Mouse (Mus musculus) spleen, postnatal 4 days (tissue): ENCODE data around the gene Rccd1.

ENCODE experiments used
- DNase-seq, 2 experiments: peaks; one replicate each; pipeline ENCODE4 v3.0.0; 2022; ENCODE audit warnings: low spot score in 2 of 2

Rccd1 gene

DNA sequence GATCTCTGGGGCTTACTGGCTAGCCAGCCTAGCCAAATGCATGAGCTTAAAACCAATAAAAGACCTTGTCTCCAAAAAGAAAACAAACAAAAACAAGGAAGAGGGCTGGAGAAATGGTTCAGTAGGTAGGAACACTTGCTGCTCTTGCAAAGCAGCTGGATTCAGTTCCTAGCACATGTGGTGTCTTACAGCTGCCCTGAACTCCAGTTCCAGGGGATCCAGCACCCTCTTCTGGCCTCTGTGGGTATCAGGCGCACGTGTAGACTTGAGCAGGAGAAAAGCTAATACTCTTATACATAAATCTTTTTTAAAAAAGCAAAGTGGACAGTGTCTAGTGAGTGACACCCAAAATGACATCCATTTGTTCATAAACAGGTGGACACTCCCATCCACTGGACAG lies 22.7 kb downstream of the Rccd1 start:
- no peak for DNase-seq

DNA sequence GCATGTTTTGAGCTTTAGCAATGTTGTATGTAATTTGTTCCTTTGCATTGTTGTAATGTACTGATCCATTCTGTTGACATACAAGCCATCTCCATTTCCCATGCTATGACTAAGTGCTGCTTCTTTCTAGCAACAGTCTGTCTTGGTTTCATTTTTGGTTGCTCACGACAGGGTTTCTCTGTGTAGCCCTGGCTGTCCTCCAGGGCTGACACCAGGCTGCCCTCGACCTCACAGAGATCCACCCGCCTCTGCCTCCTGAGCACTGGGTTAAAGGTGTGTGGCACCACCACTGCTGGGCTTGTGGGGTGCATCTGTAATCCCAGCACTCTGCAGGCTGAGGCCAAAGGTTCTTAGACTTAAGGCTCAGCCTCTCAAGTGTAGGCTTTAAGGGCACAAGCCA lies 24.7 kb downstream of the Rccd1 start:
- no peak for DNase-seq

DNA sequence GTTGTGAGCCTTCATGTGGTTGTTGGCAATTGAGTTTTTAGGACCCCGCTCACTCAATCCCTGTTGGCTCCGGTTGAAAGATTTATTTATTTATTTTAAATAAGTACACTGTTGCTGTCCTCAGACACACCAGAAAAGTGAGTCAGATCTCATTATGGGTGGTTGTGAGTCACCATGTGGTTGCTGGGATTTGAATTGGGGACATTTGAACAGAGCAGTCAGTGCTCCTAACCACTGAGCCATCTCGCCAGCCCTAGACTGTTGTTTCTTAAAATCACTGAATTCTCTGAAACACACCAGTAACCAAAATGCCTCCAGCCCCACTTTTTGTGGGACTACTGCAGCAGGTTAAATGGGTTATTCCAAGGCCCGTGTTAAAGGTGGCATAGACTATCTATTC lies 25.5 kb downstream of the Rccd1 start:
- no peak for DNase-seq

DNA sequence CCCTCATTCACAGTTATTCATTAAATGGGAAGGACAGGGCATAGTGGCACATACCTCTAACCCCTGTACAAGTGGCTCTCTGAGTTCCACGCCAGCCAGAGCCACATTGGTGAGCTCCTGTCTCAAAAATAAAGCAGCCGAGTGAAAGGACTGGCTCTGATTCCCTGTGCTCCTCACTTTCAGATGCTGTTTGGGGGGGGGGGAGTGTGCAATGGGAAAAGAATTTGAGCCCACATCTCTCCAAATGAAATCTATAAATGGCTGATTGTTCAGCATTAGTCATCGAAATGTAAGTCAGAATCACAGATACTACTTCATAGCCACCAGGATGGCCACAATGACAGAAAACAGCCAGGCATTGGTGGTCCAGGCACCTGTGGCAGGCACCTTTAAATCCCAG lies 27.2 kb downstream of the Rccd1 start:
- DNase-seq: no peak

DNA sequence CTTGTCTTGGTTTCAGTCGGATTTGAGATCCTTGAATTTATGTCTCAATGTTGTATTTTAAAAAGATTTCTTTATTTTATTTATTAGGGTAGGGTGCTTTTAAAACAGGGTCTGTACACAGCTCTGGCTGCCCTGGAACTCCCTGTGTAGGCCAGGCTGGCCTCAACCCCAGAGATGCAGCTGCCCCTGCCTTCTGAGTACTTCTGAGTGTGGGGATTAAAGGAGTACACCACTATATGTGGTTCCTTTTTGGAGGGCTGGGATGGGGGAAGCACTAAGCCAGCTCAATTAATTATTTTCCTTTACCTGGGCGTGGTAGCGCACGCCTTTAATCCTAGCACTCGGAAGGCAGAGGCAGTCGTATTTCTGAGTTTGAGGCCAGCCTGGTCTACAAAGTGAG lies 27.8 kb downstream of the Rccd1 start:
- DNase-seq: no peak

DNA sequence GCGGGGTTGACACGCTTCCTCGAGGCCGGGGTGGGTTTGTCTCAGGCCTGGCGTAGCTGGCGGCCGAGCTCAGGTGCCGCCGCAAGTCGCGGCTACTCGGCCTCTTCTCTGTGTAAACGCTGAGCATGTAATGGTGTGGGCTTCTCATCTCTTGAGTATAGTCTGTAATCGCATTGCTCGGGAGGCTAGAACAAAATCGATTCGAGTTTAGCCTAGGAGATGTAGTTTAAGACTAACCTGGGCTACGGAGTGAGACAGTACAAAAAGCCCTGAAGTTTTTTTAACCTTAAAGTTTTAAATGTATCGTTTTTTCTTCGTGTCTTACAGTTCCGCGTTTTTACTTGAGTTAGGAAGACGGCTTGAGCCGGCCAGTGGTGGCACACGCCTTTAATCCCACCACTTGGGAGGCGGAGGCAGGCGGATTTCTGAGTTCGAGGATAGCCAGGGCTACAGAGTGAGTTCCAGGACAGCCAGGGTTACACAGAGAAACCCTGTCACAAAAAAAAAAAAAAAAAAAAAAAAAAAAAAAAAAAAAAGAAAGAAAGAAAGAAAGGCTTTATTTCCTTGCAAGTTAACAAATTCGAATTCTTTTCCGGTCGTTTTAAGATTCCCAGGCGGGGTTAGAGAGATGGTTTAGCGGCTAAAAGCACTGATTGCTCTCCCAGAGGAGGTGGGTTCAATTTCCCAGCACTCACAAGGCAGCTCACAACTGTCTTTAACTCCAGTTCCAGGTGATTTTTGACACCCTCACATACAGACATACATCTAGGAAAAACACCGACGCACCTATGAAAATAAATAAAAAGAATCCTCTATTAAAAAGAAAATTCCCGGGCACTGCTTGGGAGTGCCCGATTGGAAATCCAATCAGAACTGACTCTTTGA lies 29.2 kb downstream of the Rccd1 start:
- peak; percentile 35 to 71 for DNase-seq

DNA sequence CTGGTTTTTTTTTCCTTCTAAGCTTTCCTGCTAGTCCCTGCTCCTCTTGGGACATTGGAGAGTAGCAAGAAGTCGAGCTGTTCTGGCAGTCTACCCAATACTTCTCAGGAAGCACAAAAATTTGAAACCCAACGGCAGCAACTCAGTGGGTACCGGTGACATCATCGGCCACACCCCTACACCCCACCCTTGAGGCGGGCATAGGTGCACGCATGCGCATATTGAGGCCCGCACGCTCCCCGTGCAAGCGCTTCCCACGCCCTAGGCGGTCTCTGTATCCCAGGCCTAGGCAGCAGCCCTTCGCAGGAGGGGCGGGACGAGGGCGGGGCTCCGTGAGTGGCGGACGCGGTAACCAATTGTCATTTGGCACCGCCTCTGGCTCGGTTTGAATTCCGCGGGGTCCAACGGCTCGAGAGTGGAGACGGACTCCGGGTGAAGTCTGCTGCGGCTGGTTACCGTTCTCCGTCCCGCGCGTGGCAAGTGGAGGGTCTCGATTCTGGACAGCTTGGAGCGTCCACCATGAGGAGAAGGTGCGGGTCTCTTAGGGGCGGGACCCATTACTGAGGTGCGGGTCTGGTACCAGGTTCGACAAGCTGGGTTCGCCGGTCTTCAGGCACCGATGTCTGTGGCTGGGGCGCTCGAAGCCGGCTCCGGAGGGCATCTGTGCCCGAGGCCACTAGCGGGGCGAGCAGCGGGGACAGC lies 30.0 kb downstream of the Rccd1 start, which contains the start of gene Prc1:
Gene Prc1 (plus strand): TSS at position 389 of the 702 bp plus-strand sequence.
- peak; percentile 99 to 100 for DNase-seq

DNA sequence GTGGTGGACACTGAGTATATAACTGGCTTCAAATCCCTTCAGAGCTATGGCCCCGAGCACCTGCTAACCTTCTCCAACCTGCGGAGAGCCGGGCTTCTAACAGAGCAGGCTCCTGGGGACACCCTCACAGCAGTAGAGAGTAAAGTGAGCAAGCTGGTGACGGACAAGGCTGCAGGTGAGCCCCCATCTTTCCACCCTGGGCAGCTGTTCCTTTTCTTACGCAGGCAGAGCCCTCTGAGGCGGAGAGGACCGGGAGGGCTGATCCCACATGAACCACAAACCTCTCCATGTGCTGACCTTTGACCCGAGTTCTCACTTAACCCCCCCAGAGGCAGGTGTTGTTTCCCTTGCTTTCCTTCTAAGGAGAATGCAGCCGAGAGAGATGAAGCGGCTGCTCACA lies 36.5 kb downstream of the Rccd1 start:
- DNase-seq: no peak

DNA sequence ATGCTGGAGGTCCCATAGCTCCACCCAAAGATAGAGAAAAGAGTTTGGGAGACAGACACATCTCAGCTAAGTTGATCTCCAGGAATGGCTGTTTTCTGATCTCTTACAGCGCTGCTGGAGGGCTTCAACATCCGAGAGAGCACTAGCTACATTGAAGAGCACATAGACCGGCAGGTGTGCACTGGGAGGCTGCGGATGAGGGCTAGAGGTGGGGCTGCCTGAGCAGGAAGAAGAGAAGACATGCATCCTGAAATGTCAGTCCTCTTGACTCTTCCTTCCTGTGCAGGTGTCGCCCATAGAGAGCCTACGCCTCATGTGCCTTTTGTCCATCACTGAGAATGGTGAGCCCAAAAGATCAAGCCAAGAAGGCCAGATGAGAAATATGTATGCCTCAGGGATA lies 38.5 kb downstream of the Rccd1 start:
- DNase-seq: no peak

DNA sequence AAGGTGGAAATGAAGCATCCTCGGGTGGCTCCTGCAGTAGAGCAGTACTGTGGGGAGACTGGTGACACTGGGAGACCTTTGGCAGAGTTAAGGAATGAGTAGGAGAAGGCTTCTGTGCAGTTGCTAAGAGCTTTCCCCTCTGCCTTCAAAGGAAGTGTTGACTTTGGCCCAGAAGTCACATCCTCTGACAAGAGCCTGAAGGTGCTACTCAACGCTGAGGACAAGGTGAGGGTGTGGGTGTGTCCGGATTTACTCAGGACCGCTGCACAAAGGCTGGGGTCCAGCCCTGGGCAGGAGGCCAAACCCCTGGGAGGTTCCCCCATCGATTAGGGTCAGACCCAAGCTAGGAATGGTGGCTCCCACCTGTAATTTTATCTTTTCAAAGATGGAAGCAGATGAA lies 39.9 kb downstream of the Rccd1 start:
- DNase-seq: no peak

DNA sequence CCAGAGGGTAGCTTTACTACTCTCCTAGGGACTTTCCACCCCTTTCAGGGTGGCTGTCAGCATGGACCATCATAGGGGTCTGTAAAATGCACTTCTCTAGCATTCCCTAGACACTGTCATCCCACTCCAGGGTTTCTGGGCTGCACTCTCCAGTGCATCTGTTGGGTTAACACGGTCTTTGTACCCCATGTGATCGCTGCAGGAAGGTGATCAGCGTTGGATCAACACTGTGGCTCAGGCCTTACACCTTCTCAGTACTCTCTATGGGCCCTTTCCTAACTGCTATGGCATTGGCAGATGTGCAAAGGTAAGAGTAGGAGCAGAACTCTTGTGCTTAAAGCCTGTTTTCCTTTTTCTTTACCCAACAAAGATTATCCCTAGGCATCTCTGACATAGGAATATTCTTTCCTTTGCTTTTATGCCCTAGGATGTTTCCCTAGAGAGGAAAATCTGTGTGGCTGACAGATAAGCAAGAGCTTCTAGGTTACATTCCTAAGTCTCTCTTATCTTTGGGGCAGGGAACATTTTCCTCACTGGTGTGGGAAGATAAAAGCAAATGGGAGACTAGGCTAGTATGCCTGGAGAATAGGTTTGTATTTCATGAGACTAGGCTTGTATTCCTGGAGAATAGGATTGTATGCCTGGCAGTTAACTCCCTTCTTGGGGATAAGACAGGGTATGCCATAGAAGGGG lies 40.9 kb downstream of the Rccd1 start:
- no peak for DNase-seq

DNA sequence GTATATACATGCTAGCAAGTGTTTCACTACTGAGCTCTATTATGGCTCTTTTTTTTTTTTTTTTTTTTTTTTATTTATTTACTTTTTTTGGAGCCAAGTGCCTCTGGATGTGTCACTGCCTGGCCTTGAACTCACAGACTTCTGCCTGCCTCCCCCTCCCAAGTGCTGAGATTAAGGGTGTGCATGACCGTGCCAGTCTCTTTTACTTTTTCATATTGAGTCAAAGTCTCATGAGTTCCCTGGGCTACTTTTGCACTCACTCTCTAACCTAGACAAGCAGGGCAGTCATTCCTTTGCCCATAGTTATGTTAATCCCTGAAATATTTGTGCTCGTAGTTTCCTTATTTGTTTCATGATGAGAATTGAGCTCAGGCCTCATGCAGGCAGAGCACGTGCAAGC lies 42.6 kb downstream of the Rccd1 start:
- no peak for DNase-seq

DNA sequence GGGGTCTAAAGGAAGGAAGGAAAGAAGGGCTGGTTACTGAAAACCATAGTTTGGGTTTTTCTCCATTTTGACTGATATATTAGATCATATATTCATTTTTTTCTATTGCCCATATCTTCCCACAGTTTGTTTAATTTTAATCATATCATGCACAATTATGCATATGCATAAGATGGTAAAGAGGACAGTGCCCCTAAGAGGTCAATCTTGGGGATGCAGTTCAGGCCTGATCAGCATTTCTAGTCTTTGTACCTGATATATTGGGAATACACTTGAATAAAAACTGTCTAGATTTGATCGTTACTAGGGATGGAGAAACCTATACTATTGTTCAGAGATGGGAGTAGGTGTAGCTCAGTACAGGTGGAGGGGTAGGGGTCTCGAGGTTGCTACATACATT lies 43.3 kb downstream of the Rccd1 start:
- no peak for DNase-seq

DNA sequence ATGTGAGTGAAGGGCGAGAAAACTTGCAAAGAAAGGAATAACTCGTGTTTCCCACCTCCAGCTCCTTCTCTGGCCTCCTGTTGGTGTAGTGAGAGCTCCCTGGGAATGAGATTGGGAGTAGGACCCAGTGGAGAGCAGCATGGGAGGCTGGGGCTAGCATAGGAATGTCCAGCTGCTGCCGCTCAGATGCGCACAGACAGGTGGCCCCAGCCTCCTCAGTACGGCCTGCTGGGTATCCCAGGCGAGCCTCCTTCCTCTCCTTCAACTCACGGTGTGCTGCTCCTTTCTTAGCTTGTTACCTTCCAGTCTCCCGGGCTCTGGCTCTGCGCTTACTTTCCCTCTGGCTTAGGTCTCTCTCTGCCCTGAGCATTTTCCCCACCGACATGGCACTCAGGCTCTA lies 44.2 kb downstream of the Rccd1 start:
- no peak for DNase-seq

DNA sequence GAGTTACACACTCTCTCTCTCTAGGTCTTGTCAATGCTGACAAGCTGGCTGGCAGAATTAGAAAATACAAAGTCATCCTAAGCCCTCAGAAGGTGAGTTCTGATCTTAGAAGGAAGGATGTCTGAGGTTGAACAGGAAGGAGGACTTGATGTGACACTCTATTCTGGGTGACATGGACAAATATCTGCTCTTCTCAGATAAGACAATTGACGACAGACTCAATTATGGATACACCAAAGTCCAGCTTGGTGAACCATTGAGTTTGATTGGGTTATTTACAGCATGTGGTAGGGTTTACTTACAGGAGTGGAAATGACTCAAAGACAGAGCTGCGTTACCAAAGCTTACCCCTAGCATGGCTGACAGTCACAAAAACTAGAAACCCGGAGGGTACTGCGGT lies 47.9 kb downstream of the Rccd1 start:
- no peak for DNase-seq

DNA sequence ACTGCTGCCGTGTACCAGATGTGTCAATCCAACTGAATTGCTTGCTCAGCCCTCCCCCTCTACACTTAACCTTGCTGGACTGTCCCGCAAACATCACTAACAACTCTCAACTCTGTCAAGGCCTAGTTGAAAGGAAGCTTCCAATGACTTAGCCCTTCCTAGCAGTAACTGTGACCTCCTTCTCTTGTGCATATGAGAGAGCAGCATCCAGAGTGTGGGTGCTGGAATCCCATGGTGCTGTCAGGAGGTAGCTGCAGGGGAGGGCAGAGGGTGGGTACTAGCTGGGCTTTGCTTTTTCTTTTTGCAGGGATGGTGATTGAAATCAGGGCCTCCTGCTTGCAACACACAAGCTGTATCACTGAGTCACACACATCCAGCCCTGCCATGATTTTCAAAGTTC lies 50.8 kb downstream of the Rccd1 start:
- no peak for DNase-seq

DNA sequence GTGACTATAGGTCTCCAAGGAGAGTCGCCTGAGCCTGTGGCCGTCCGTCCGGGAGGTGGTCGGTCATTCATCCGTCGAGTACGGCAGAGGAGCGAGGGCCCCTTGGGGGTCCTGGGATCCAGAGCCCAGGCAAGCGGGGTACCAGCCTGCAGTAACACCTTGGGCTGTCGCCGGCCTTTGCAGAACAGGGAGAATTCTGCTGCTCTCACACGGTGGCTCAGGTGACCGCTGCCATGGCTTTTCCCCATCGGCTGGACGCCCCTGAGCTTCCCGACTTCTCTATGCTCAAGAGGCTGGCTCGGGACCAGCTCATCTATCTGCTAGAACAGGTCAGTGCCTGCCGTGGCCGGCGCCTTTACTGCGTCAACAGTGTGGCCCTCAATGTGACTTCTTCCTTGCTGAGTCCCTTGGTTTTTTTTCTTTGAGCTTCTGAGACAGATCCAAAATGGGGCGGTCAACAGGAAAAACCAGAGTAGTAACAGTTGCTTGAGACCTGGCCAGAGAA lies 54.5 kb downstream of the Rccd1 start:
- no peak for DNase-seq

DNA sequence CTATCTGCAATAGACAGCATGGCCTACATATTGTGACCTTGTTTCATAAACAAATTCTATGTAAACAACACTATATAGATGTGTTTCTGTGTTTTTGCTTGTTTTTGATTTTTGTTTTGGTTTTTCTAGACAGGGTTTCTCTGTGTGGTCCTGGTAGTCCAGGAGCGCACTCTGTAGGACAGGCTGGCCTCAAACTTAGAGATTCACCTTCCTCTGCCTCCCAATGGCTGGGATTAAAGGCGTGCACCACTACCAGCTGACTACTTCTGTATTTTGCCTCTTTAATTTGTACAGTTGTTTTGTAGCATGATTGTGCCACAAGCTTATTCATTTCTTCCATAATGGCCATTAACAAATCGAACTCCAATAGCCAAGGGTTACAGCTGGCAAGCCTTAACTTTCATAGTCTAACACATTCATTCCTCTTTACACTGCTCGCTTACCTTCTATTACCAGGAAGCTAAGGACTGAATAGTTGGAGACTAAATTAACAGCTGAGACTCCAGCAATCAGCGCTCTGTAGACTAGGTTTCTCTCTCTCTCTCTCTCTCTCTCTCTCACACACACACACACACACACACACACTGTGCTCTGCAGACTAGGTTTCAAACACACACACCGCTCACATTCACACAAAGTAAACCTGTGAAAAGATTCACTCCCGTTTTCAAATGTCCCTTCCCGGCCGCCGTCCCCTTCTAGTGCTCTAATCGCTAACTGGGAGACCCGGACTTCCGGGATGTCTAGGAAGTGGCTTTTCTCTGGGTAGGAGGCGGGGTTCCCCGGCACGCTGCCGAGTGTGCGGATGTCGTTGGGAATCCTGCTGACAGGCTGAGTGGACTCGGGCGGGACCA lies 55.1 kb downstream of the Rccd1 start, which contains the start of gene Vps33b:
Gene Vps33b (plus strand): TSS at position 753 of the 854 bp plus-strand sequence.
- peak; percentile 93 to 97 for DNase-seq

DNA sequence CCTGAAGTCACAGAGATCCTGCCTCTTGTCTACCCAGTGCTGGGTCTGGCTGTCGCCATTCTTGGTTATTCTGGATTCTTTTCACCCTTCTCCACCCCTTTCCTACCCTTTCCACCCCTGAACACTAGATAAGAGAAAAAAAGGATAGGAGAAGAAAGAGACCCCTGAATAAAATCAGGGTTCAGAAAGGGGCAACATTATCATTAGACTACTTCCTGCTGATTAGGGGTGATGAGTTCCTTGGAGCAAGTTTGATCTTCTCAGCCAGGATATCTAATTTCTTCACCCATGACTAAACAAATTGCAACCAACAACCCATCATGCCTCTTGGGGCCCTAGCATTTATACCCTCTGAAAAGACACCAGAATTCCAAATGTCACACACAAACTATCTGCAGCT lies 56.5 kb downstream of the Rccd1 start:
- no peak for DNase-seq

DNA sequence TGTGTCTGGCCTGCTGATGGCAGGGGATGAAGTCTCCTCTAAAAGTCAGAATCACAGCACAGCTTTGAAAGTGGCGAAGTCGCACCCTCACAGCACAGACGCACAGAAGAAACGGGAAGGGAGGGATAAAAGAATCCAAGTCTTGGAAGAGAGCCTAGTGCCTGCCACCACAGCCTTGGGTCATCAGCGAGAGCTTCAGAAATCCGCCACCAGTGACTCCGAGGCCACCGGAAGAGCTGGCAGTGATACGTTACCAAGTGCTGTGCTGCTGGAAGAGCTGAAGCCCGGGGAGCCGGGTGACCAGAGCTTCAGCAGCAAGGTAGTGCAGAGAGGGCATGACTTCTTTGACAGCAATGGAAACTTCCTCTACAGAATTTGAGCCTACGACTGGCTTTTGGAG lies 59.6 kb downstream of the Rccd1 start:
- DNase-seq: no peak

DNA sequence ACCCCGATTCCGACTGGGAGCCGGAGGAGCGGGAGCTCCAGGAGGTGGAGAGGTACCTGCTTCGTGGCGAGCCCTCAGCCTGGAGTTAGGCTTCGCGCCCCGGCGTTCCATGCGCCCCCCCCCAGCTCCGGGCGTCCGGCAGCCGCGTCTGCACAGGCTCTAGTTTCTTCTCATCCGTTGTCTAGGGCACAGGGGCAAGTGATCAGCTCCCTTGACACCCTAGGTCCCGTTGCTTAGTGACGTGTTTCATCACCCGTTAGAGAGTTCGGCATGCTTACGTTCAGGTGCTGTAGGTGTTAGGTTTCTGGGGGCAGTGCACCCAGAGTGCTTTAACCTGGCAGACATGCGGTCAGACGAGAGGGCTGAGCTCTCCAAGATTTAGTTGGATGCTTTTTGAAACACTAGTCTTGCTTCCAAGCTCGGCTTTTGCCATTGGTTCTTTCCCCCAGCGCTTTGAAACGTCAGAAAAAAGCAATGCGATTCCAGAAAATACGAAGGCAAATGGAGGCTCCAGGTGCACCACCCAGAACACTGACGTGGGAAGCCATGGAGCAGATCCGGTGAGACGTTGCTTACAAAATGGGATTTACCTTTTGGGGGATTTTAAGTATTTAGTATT lies 62.8 kb downstream of the Rccd1 start:
- no peak for DNase-seq
